Mouse (Mus musculus) spleen, postnatal 36 days (tissue): Measurements from ENCODE around the gene Mef2b.
"Not testable (repeated sequence)": the region's sequence is repeated elsewhere in the genome, so short reads cannot be mapped to it uniquely, and the experiment has no call there.

Experiments
- DNase-seq, 2 experiments: peaks; one replicate each; pipeline ENCODE4 v3.0.0; 2022; ENCODE audit warnings: low spot score in 2 of 2, mixed read lengths in 1 of 2

The Mef2b gene

DNA sequence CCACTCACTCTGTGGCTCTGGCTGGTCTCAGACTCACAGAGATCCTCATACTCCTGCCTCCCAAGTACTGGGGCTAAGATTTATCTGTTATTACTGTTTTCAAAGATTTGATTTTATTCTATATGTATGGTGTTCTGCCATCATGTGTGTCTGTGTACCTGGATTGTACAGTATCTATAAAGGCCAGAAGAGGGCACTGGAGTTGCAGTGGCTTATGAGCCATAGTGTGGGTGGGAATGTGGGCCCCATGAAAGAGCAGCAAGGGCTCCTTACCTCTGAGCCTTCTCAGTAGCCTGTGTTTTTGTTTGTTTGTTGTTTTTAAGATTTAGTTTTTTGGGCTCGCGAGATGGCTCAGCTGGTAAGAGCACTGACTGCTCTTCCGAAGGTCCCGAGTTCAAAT lies 39.6 kb downstream of the Mef2b start:
- DNase-seq = no peak

DNA sequence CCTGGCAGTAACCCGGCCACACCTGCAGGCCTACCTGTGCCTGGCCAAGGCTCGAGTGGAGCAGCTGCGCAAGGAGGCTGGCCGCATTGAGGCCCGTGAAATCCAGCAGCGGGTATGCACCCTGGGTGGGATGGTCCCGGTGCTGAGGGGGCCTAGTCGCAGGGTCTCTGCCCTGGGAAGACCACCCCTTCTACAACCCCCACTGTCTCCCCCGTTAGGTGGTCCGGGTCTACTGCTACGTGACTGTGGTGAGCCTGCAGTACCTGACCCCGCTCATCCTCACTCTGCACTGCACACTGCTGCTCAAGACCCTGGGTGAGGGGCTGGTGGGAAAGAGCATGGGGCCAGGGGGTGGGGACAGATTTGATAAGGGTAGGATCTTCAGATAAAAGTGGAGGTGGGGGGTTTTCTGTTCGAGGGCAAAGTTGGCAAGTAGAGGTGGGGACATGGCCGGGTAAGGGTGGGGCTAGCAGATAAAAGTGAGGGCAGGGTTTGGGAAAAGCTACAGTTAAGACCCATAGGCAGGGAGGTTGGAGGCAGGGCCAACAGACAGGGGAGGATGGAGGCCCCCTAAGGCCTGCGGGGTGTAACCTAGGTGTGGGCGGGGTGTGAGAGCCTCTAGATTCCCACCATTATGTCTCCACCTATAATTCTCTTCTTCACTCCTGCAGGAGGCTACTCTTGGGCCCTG lies 41.8 kb downstream of the Mef2b start:
- DNase-seq = peak in 1 of 2 experiments; percentile 18

DNA sequence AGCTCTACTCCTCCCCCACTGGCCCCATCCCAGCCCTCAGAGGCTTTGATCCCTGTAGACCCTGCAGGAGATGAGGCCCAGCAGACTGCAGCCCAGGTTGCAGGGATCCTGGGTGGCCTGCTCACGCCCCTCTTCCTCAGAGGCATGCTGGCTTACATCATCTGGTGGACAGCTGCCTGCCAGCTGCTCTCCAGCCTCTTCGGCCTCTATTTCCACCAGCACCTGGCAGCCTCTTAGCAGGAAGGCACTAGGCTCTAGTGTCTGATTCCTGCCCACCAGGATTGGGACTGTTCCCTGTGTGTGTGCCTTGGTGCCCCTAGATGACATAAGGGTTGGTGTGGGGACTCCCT lies 42.4 kb downstream of the Mef2b start:
- no peak for DNase-seq

GRCm38 (mm10) chr8:70183194-70183593 lies 43.7 kb downstream of the Mef2b start:
- DNase-seq = no peak

DNA sequence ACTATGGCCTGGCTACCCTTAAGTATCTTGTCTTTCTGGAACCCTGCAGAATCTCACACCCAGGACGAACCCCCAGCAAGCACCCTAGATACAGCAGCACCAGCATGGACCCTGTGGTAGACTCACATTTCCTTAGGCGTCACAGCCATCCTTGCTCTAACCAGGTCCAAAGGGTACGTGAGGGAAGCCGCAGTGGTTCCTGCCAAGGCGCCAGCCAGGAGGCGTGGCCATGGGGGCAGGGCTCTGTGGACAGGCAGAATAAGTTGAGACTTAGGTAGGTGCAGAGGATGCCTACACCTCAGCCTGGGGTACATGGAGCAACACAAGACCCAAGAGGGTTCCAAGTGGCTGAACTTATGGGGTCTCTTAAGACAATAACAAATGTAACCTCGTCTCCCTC lies 49.2 kb downstream of the Mef2b start:
- DNase-seq = no peak

- DNase-seq = no peak
Observed at GRCm38 (mm10) chr8:70193238-70193637, 53.7 kb downstream of the Mef2b start.

- no peak for DNase-seq
Observed at GRCm38 (mm10) chr8:70194191-70194590, 54.7 kb downstream of the Mef2b start.

DNA sequence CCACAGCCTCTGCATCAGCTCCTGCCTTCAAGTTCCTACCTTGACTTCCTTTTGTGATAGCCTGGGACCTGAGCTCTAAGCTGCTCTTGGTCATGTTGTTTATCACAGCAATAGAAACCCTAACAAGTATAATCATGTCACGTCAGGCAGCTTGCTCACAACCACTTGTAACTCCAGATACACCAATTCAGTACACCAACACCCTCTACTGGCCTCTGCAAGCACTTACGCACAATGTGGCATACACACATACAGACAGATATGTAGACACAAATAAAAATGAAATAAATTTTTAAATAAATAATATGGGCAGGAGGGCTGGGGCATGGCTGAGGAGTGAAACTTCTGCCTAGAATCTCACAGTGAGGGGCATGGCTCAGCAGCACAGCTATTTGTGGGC lies 56.3 kb downstream of the Mef2b start:
- no peak for DNase-seq

GRCm38 (mm10) chr8:70197603-70198002 lies 58.1 kb downstream of the Mef2b start:
- no peak for DNase-seq

DNA sequence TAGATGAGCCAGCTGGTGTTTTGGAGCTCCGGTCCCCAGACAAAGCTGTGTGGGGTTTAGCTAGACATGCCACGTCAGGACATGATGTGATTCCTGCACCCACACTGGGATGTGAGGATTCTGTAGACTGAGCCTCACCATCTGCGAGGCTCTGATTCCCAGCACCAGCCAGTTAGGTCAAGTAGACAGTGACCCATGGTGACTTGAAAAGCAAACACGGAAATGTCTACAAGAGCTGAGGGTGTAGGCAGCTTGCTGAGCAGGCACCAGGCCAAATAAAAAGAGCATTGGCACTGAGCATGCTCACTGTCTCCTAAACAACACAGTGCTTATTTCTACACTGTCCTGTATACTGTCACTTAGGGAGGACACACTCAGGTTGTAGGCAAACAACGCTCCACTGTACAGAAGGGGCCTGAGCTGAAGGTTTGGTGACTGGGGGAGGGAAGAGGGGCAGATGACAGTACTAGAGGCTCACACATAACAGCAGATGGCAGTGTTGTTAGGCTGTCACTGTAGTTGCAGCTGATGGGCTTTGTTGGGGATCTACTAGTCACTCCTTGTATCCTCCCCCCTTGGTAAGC lies 60.7 kb downstream of the Mef2b start:
- DNase-seq = peak; percentile 15 to 21

DNA sequence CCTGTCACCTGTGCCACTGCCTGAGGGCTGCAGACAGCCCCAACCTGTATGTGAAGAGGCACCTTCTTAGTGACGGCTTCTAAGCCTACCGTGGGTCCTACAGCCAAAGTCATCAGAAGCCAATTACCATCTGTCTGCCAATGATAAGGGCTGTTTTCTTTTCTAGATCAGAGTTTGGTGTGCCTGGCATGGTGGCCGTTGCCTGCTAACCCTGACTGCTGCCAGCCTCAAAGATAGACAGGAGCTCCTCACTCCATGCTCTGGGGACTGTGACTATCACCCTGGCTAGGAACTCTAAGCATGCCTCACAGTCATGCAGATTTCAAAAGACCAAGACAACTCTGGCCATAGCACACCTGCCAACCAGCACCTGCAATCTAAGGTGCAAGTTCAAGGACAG lies 61.9 kb downstream of the Mef2b start:
- peak; percentile 38 to 55 for DNase-seq

GRCm38 (mm10) chr8:70203072-70203471 lies 63.6 kb downstream of the Mef2b start:
- DNase-seq = no peak

DNA sequence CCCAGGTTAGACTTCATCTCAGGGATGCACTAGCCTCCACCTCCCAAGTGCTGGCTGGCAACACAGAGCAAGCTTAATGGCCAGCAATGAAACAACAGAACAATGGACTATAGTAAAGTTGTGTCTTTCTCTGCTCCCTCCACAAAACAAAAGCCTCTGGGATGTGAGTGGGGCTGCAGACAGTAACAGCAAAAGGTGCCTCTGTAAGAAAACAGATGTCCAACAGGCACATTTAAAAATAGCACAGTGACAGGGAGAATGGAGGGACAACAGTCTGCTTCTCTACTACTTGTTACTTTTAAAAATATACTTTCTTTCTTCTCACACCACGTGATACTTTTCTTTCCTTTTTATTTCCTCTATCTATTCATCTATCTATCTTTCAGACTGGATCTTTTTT lies 65.2 kb downstream of the Mef2b start:
- DNase-seq = no peak

- no peak for DNase-seq
Observed at GRCm38 (mm10) chr8:70208130-70208529, 68.6 kb downstream of the Mef2b start.

- no peak for DNase-seq
Observed at GRCm38 (mm10) chr8:70210538-70210937, 71.0 kb downstream of the Mef2b start.

GRCm38 (mm10) chr8:70211275-70211674 lies 71.8 kb downstream of the Mef2b start:
- DNase-seq = no peak

DNA sequence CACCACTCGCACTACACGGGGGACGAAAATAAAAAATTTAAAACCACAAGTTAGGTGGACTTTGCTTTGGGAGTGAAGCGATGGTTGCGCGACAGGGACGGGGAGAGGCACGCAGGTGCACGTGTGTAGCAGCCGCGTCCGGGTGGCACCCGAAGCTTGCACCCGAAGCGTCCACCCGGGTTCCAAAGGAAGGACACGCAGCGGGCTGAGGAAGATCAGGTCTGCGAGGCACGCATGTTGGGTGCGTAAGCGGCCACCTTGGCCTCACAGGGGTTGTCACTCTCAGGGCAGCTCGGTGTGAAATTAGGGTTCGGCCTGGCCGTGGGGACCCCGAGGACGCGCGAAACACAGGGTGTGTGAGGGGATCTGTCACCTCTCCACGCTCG lies 72.2 kb downstream of the Mef2b start:
- peak in 1 of 2 experiments; percentile 28 for DNase-seq

GRCm38 (mm10) chr8:70212112-70213055 lies 72.9 kb downstream of the Mef2b start, which contains the start of gene Slc25a42:
TSS of gene Slc25a42 (minus strand) at chr8:70212305.
- peak; percentile 98 for DNase-seq

DNA sequence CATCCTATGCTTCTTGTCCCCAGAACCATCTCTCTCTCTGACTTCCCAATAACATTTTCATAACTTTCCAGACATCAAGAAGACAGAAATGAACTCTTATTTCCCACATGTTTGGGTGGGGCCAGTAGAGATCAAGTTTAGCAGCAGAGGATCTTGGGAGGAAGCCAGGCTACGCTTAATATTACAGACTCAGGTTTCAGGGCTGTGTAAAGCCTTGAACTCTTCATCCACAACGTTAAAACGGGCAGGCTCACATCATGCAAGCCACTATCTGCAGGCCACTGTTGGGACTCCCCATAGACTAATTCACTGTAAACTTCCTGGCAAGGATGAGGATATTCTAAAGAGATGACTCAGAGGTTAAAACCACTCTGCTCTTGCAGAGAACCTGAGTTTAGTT lies 74.9 kb downstream of the Mef2b start:
- DNase-seq = no peak

DNA sequence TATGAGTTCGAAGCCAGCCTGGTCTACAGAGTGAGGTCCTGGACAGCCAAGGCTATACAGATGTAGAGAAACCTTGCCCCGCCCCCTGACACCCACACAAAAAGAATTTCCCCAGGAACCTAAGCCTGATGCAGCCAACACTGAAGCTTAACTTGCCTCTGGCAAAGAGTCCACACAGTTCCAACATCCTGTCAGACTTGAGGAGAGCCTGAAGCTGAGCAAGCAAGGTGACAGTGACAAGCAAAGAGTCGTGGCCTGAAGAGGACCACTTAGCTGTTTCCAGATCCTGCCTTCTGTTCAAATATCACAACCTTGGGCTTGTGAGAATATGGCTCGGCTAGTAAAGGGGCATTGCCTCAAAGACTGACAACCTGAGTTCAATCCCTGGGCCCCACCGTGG lies 75.6 kb downstream of the Mef2b start:
- DNase-seq = no peak

GRCm38 (mm10) chr8:70216161-70216560 lies 76.7 kb downstream of the Mef2b start:
- DNase-seq = not testable (repeated sequence)

- peak in 1 of 2 experiments; percentile 14 for DNase-seq
Observed at GRCm38 (mm10) chr8:70216566-70216965, 77.1 kb downstream of the Mef2b start.
